Mouse (Mus musculus) right cerebral cortex, postnatal 10 days (tissue): ENCODE data around the gene Tada2a.

ENCODE experiments used
- DNase-seq, 2 experiments: peaks; one replicate each; pipeline ENCODE4 v3.0.0; 2021; ENCODE audit warnings: low spot score in 2 of 2

The Tada2a gene

GRCm38 (mm10) chr11:84063631-84064209, 65.7 kb downstream of the Tada2a start:
- DNase-seq: no peak

DNA sequence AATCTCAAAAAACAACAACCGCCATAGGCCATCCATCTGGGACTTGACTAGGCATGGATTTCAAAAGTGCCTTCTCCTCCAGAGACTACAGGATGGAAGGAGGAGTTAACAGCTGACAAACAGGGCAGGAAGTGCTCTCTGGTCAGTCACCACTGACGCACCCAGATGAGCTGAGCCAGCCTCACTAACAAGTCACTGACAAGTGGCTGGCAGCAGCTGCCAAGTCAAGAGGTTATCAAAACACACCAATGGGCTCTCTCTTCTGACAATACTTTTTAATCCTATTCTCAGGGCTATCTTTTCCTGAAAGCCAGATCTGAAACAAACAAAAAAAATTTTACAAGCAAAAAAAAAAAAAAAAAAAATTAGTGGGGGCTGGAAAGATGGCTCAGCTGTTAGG, 66.6 kb downstream of the Tada2a start:
- DNase-seq: no peak

DNA sequence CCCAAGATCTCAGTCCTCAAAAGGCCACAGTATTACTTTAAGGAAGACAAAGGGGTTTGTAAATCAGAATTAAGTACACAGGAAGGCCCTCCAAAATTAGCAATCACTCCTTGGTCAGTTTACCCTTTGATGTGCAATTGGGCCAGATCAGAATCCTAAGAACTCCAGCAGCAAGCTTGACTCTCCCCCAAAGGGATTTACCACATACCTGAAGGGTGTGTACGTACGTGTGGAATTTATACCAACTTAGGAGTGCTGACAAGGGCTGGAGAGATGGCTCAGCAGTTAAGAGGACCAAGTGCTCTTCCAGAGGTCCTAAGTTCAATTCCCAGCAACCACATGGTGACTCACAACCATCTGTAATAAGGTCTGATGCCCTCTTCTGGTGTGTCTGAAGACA, 67.5 kb downstream of the Tada2a start:
- DNase-seq: no peak

DNA sequence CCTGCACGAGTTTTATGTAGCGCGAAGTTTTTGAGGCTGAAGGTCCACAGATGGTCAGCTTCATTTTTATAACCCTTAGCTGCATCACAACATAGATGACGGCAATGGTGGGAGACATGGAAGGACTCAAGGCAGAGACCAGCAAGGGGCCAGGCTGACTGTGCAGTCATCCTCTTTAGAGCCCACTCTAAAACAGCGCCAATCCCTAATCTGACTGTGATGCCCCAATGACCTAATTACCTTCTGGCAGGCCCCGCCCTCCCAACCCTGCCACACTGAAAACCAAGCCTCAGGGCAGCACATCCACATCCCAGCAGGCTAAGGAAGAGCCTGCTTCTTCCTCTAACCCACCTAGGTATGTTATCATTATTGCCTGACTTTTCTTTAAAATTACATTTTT, 68.8 kb downstream of the Tada2a start:
- DNase-seq: no peak

DNA sequence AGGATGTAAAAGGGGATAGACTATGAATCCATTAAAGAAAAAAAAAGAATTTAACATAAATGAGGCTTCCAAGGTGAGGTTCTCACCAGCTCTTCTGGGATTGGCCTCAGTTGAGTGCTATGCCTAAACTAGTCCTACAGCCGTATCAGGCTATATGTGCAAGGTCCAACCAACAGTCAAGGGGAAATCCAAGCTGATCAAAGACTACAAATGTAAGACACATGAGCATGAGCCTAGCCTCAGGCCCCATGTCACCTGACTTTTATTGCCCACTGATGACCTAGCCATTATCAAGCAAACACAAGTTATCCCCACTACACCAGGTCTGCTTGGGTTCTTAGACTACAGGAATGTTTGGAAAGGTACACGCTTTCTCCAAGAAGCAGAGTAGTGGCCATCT, 69.6 kb downstream of the Tada2a start:
- no peak for DNase-seq

DNA sequence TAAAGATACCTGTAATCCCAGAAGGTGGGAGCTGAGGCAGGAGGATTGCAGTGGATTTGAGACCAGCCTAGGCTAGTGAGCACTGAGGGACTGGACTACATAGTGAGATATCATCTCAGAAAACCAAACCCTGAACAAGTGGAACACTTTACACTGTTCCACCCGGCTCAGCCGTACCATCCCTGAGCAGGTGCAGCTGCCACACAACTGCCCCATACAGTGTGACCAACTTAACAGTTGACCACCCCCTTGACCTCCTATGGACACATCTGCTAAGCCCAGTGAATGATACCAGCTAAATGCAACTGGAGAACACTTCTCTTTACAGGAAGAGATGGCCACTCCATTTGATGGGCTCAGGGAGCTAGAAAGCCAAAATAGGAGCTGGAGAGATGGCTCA, 72.0 kb downstream of the Tada2a start:
- no peak for DNase-seq

DNA sequence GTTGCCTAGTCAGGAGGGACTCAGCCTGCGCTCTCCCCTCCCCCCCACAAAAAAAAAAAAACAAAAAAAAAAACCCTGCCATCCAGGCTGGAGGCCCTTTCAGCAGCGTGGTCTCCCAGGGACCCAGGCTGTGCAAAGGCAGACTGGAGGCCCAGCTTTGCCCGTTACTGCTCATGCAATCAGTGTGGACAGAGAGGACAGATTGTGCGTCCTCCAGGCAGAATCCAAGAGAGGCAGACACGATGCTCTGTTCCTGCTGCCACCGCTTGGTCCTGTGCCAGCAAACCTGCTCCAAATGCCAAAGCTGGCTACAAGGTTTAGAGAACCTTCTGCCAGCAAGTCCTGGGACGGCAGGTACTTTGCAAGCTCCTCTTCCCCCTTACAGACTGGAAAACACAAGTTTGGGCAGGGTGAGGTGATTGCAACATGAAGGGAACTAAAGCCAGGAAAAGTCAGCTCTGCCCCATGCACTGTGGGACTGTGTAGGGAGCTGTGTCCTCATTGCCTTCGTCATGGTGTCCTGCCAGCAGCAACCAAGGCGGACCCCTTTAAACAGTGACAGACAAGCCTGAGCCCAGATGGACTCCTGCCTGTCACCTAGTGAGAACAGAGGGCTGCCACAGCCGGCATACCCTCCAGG, 75.8 kb downstream of the Tada2a start:
- peak; percentile 73 to 75 for DNase-seq

DNA sequence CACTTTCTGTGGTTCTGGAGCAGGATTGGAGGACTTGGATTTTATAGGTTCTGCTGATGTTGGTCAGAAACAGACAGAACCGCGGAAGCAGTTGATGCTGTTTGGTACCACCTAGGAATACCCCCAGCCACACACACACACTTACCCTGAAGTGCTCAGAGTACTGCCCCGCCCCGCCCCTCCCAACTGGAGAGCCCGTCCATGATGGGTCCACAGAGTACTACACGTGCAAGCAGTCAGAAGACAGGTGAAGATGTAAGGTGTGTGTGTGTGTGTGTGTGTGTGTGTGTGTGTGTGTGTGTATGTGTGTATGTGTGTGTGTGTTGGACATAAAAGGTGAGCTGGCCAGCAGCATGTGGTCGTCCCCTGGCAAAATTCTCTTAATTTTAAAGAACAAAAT, 76.3 kb downstream of the Tada2a start:
- DNase-seq: no peak

DNA sequence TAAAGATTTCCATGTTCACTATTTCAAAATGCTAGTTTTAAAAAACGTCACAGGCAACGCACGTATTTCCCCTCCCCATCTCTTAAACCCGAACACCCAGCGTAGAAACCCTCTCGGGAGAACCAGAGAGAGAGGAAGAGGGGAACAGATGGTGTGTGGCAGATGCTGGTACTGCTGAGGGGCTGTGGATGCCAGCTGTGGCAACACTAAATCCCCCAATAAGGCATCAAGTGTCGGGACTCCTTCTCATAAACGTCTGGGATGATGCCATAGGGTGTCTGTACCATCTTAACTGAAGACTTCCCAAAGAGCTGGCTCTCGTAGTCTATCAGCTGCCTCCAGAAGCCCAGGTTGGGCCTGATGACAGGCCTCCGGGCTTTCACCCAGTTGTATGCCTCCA, 81.0 kb downstream of the Tada2a start:
- DNase-seq: peak in 1 of 2 experiments; percentile 69

DNA sequence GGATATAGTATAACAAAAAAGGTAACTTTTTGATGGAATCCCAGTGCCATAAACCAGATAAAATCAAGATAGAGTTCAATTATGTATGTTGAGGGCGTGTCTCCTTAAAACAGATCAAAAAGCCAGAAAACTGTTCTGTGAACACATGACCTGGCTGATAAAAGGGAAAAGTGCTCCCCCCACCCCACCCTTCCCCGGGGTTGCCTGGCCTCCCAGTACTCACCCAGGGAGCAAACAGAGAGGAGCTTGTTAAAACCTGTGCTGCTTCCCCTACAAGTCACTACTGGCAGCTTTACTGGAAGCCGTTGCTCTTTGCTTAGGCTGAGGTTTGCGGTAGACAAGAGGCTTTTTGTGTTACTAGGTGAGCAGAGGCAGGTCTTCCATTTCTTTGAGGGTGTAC, 82.1 kb downstream of the Tada2a start:
- DNase-seq: no peak

DNA sequence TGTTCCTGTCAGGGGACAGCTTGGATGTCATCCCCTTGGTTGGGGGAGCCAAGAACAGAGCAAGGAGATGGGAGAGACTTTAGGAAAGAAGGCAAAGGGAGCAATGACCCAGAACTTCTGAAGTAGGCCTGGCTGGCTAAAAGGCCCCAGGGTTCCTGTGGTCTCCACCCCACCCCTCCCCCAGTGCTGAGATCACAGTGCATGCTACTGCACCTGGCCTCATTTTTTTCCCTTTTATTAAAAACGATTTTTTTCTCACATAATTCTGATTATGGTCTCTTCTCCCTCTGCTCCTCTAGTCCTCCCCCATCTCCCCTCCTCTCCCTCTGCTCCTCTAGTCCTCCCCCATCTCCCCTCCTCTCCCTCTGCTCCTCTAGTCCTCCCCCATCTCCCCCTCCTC, 84.4 kb downstream of the Tada2a start:
- DNase-seq: no peak

DNA sequence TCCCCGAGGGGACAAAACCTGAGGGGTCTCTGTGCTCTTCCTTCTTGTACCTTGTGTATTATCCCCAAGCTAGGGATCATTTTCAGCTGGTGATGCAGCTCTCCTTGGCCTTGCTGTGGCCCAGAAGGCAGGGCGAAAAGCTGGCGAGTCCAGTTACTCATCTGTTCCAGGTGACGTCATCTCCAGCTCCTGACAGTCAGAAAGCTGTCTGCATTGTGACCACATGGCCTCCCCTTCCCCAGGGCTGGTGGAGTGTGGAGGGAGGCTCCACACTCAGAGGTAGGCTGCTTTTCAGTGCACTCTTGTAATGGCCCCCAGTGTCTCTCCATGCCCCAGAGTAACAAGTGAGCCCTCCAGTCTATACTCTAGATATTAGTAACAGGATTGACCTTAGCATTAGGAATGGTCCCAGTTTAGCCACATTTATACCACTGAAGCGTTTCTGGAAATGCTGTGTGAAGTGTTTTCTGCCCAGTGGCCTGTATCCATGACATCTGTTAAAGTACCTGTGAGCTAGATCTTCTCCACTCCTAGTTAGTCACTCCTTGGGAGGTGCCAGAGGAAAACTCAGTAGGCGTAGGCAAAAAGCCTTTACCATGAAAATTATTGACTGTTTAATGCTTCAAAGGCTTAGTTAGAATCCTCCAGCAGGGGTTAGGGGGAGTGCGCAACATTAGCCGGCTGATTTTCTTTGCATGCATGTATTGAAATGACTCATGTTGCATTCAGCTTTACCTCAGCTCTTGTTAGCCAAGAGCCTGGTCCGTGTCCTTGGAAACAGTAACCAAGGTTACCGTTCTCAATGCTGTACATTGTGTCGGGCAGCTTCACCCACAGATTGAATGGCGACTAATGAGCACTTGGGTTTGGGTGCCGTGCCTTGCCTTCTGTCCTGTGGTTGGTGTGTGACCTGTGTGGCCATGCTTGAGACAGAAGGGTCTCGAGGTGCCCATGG, 86.3 kb downstream of the Tada2a start:
- DNase-seq: peak; percentile 75 to 90

GRCm38 (mm10) chr11:84040621-84041020, 88.8 kb downstream of the Tada2a start:
- DNase-seq: peak in 1 of 2 experiments; percentile 37

GRCm38 (mm10) chr11:84033671-84034070, 95.7 kb downstream of the Tada2a start:
- no peak for DNase-seq

GRCm38 (mm10) chr11:84032559-84032958, 96.8 kb downstream of the Tada2a start:
- no peak for DNase-seq

- DNase-seq: peak in 1 of 2 experiments; percentile 54
Measured at GRCm38 (mm10) chr11:84031971-84032370, 97.4 kb downstream of the Tada2a start.
